Mouse (Mus musculus) limb, embryonic 12.5 days (tissue): Measurements from ENCODE around the gene Evi5. TPM values are rescaled to one million over a fixed set of nuclear protein-coding genes. Genes with fewer than 3 reads are reported as not detected.
A peak's percentile ranks its signal among the peaks of the same experiment; 100 is the strongest.

Experiments
- ATAC-seq: fragments of 200-750 bp; cut with Nextera tagmentation; 2 replicates; pipeline ENCODE4 v1.8.0; 2017; ENCODE audit warnings: low read depth, moderate TSS enrichment; ENCODE audit not compliant: insufficient number of reproducible peaks, insufficient read depth, low FRiP score, low TSS enrichment
- H3K27ac ChIP-seq: fragments of 300-500 bp; sonication (generic); 2 replicates; pipeline ENCODE4 v1.5.1; 2016; ENCODE audit warnings: mild to moderate bottlenecking, moderate library complexity
- H3K27me3 ChIP-seq: fragments of 300-500 bp; sonication (generic); 2 replicates; pipeline ENCODE4 v1.6.1; 2016; ENCODE audit warnings: mild to moderate bottlenecking, moderate library complexity
- H3K36me3 ChIP-seq: fragments of 300-500 bp; sonication (generic); 2 replicates; pipeline ENCODE4 v1.6.1; 2016; ENCODE audit warnings: mild to moderate bottlenecking, moderate library complexity
- H3K4me1 ChIP-seq: fragments of 300-500 bp; sonication (generic); replicated peaks from 2 replicates; pipeline ENCODE4 v1.6.1; 2016
- H3K4me2 ChIP-seq: fragments of 300-500 bp; sonication (generic); 2 replicates; pipeline ENCODE4 v1.6.1; 2016; ENCODE audit warnings: mild to moderate bottlenecking, moderate library complexity
- H3K4me3 ChIP-seq: fragments of 300-500 bp; sonication (generic); replicated peaks from 2 replicates; pipeline ENCODE4 v1.5.1; 2016; ENCODE audit warnings: mild to moderate bottlenecking
- H3K9ac ChIP-seq: fragments of 300-500 bp; sonication (generic); replicated peaks from 2 replicates; pipeline ENCODE4 v1.6.1; 2016; ENCODE audit warnings: mild to moderate bottlenecking, moderate library complexity
- H3K9me3 ChIP-seq: fragments of 300-500 bp; sonication (generic); 2 replicates; pipeline ENCODE4 v1.6.1; 2016; ENCODE audit warnings: mild to moderate bottlenecking, moderate library complexity
- WGBS: fragments of 180-500 bp; shearing (Covaris S2); methylation state at CpG from one replicate; pipeline ENCODE4 v1.1.7; 2016; 5-methylcytosine and 5-hydroxymethylcytosine counted together
- polyA plus RNA-seq: library from polyadenylated mRNA; unstranded; fragments of >200 nt; fragmentation: Nextera tagmentation; extraction: Ambion mirVana; gene quantifications from 2 replicates; pipeline ENCODE4 v1.2.1, GENCODE M21; 2016

Gene Evi5
- polyA plus RNA-seq, 1 experiment from 2014 or later = 88.4 TPM

GRCm38 (mm10) chr5:107738296-107738695, 136.6 kb downstream of the Evi5 start:
- Histone ChIP-seq H3K4me1 (no peaks in the 10 kb centered on the region), H3K36me3 (no peaks in the 10 kb centered on the region), H3K27me3 (peaks cover under 1% of the 10 kb centered on the region; the same call in 1 of the 2 replicates), H3K9ac (no peak overlapping the region), H3K4me3 (no peak overlapping the region), H3K27ac (no peak overlapping the region), H3K9me3 (no peaks in the 10 kb centered on the region), H3K4me2 (no peak overlapping the region)
- no peak for ATAC-seq
- 60% methylated on average over 3 of the region's 3 CpGs for WGBS

GRCm38 (mm10) chr5:107736171-107736570, 138.7 kb downstream of the Evi5 start:
- Histone ChIP-seq H3K9me3 (no peaks in the 10 kb centered on the region), H3K27me3 (peaks cover 12% of the 10 kb centered on the region), H3K9ac (no peak overlapping the region), H3K4me3 (no peak overlapping the region), H3K36me3 (no peaks in the 10 kb centered on the region), H3K27ac (no peak overlapping the region), H3K4me2 (no peak overlapping the region), H3K4me1 (no peaks in the 10 kb centered on the region)
- no peak for ATAC-seq
- 82% methylated on average over 5 of the region's 5 CpGs for WGBS

- H3K27me3 ChIP-seq = peaks cover 48% of the 10 kb centered on the region
- no peak overlapping the region for H3K27ac ChIP-seq
- no peaks in the 10 kb centered on the region for H3K36me3 ChIP-seq
- no peak for ATAC-seq
- no peak overlapping the region for H3K4me2 ChIP-seq
- WGBS = 23% methylated on average over 2 of the region's 2 CpGs
- H3K9me3 ChIP-seq = no peaks in the 10 kb centered on the region
- H3K4me3 ChIP-seq = no peak overlapping the region
- H3K4me1 ChIP-seq = peaks cover 1% of the 10 kb centered on the region
- no peak overlapping the region for H3K9ac ChIP-seq
Measured at GRCm38 (mm10) chr5:107731844-107732243, 143.1 kb downstream of the Evi5 start.

- Histone ChIP-seq H3K4me3 (no peak overlapping the region), H3K9me3 (no peaks in the 10 kb centered on the region), H3K4me2 (no peak overlapping the region), H3K4me1 (peaks cover 6% of the 10 kb centered on the region), H3K27me3 (peaks cover 53% of the 10 kb centered on the region), H3K9ac (no peak overlapping the region), H3K36me3 (no peaks in the 10 kb centered on the region), H3K27ac (no peak overlapping the region)
- no peak for ATAC-seq
- WGBS = 52% methylated on average over 3 of the region's 3 CpGs
Measured at GRCm38 (mm10) chr5:107731408-107731807, 143.5 kb downstream of the Evi5 start.

- H3K4me1 ChIP-seq = peaks cover 39% of the 10 kb centered on the region
- peak overlapping the region; percentile 34 for H3K4me3 ChIP-seq
- H3K36me3 ChIP-seq = no peaks in the 10 kb centered on the region
- H3K9ac ChIP-seq = no peak overlapping the region
- WGBS = 16% methylated on average over 12 of the region's 12 CpGs
- no peak for ATAC-seq
- no peak overlapping the region for H3K27ac ChIP-seq
- H3K27me3 ChIP-seq = peaks cover 89% of the 10 kb centered on the region
- H3K9me3 ChIP-seq = no peaks in the 10 kb centered on the region
- peak overlapping the region; percentile 57 for H3K4me2 ChIP-seq
Measured at GRCm38 (mm10) chr5:107727007-107727402, 147.9 kb downstream of the Evi5 start.

GRCm38 (mm10) chr5:107726281-107727006, 148.5 kb downstream of the Evi5 start:
- no peak for ATAC-seq
- Histone ChIP-seq H3K4me2 (peak overlapping the region; percentile 57), H3K36me3 (no peaks in the 10 kb centered on the region), H3K9ac (no peak overlapping the region), H3K27ac (no peak overlapping the region), H3K4me1 (peaks cover 44% of the 10 kb centered on the region), H3K9me3 (no peaks in the 10 kb centered on the region), H3K27me3 (peaks cover 90% of the 10 kb centered on the region), H3K4me3 (peak overlapping the region; percentile 34)
- under 1% methylated on average over 57 of the region's 57 CpGs for WGBS

GRCm38 (mm10) chr5:107725435-107726261, 149.3 kb downstream of the Evi5 start, which contains the start of gene Gfi1:
Gfi1 (minus strand) TSS chr5:107726036.
- WGBS = under 1% methylated on average over 40 of the region's 41 CpGs
- no peaks in the 10 kb centered on the region for H3K36me3 ChIP-seq
- no peaks in the 10 kb centered on the region for H3K9me3 ChIP-seq
- ATAC-seq = peak; percentile 48; the same call in 1 of the 2 replicates
- H3K4me2 ChIP-seq = peak within 1 kb of the TSS; percentile 57
- peak within 1 kb of the TSS; percentile 34 for H3K4me3 ChIP-seq
- peaks cover 50% of the 10 kb centered on the region for H3K4me1 ChIP-seq
- H3K27me3 ChIP-seq = peaks cover 93% of the 10 kb centered on the region
- H3K27ac ChIP-seq = no peak within 1 kb of the TSS
- H3K9ac ChIP-seq = no peak within 1 kb of the TSS

- Histone ChIP-seq H3K27me3 (peaks cover 94% of the 10 kb centered on the region), H3K27ac (no peak overlapping the region), H3K4me1 (peaks cover 50% of the 10 kb centered on the region), H3K4me3 (peak overlapping the region; percentile 34), H3K36me3 (no peaks in the 10 kb centered on the region), H3K9ac (no peak overlapping the region), H3K4me2 (peak overlapping the region; percentile 57), H3K9me3 (no peaks in the 10 kb centered on the region)
- WGBS = under 1% methylated on average over 52 of the region's 52 CpGs
- ATAC-seq = no peak
Measured at GRCm38 (mm10) chr5:107724661-107725434, 150.1 kb downstream of the Evi5 start.

GRCm38 (mm10) chr5:107723541-107724511, 151.1 kb downstream of the Evi5 start:
- no peak overlapping the region for H3K9ac ChIP-seq
- under 1% methylated on average over 49 of the region's 49 CpGs for WGBS
- no peak for ATAC-seq

More at GRCm38 (mm10) chr5:107723541-107724511, 151.1 kb downstream of the Evi5 start:
- H3K9me3 ChIP-seq = no peaks in the 10 kb centered on the region
- H3K27me3 ChIP-seq = peaks cover 99% of the 10 kb centered on the region
- H3K27ac ChIP-seq = no peak overlapping the region
- no peaks in the 10 kb centered on the region for H3K36me3 ChIP-seq
- H3K4me3 ChIP-seq = peak overlapping the region; percentile 21
- peaks cover 50% of the 10 kb centered on the region for H3K4me1 ChIP-seq
- peak overlapping the region; percentile 57 for H3K4me2 ChIP-seq
